Mouse (Mus musculus) small intestine, adult 2 months (tissue): ENCODE results near the gene Usp24.

Source experiments
- CTCF ChIP-seq: fragments of 200-500 bp; IDR thresholded peaks from 2 replicates; pipeline ENCODE4 v1.5.1; 2012; ENCODE audit warnings: low read depth, mild to moderate bottlenecking, control low read depth, inconsistent platforms, low read length, moderate library complexity, mixed read lengths; ENCODE audit not compliant: insufficient replicate concordance, insufficient read length; ENCODE audit errors: extremely low read depth
- POLR2A ChIP-seq: fragments of 200-500 bp; IDR thresholded peaks from 2 replicates; pipeline ENCODE4 v1.6.1; 2012; ENCODE audit warnings: low read depth, mild to moderate bottlenecking, control low read depth, inconsistent platforms, low read length, moderate library complexity

- TF ChIP-seq CTCF (no peak), POLR2A (no peak)
Observed at GRCm38 (mm10) chr4:106389908-106390307, 73.9 kb downstream of the Usp24 start.
